Mouse (Mus musculus) lung, postnatal 0 days (tissue): ENCODE data around the gene Mcts1. TPM values are rescaled to one million over a fixed set of nuclear protein-coding genes. Genes with fewer than 3 reads are reported as not detected.

Source experiments
- ATAC-seq: fragments of 200-750 bp; cut with Nextera tagmentation; 2 replicates; pipeline ENCODE4 v1.8.0; 2017; ENCODE audit warnings: moderate library complexity
- DNase-seq: peaks from one replicate; pipeline ENCODE4 v3.0.0-alpha.2; 2016; ENCODE audit warnings: low spot score
- H3K27ac ChIP-seq: fragments of 300-500 bp; sonication (generic); 2 replicates; pipeline ENCODE4 v1.5.1; 2014; ENCODE audit warnings: antibody characterized with exemption, mild to moderate bottlenecking, low read length, mixed read lengths
- H3K27me3 ChIP-seq: fragments of 300-500 bp; sonication (generic); replicated peaks from 2 replicates; pipeline ENCODE4 v1.6.1; 2014; ENCODE audit warnings: low read length, mixed read lengths; ENCODE audit not compliant: insufficient read depth
- H3K36me3 ChIP-seq: fragments of 300-500 bp; sonication (generic); 2 replicates; pipeline ENCODE4 v1.6.1; 2014; ENCODE audit warnings: low read length, mixed read lengths; ENCODE audit not compliant: insufficient read depth
- H3K4me1 ChIP-seq: fragments of 300-500 bp; sonication (generic); 2 replicates; pipeline ENCODE4 v1.6.1; 2014; ENCODE audit warnings: antibody characterized with exemption, low read depth, low read length, mixed read lengths; ENCODE audit not compliant: insufficient read depth
- H3K4me2 ChIP-seq: fragments of 300-500 bp; sonication (generic); replicated peaks from 2 replicates; pipeline ENCODE4 v1.6.1; 2014; ENCODE audit warnings: low read depth, mild to moderate bottlenecking, low read length, moderate library complexity, mixed read lengths
- H3K4me3 ChIP-seq: fragments of 300-500 bp; sonication (generic); 2 replicates; pipeline ENCODE4 v1.5.1; 2014; ENCODE audit warnings: low read depth, low read length
- H3K9ac ChIP-seq: fragments of 300-500 bp; sonication (generic); replicated peaks from 2 replicates; pipeline ENCODE4 v1.6.1; 2014; ENCODE audit warnings: low read depth, mild to moderate bottlenecking
- H3K9me3 ChIP-seq: fragments of 300-500 bp; sonication (generic); 2 replicates; pipeline ENCODE4 v1.6.1; 2016; ENCODE audit warnings: low read length, mixed read lengths
- CTCF ChIP-seq: IDR thresholded peaks from 2 replicates; pipeline ENCODE4 v1.5.1; 2016; ENCODE audit warnings: antibody characterized with exemption, mild to moderate bottlenecking
- EP300 ChIP-seq: IDR thresholded peaks from 2 replicates; pipeline ENCODE4 v1.6.1; 2016; ENCODE audit warnings: antibody characterized with exemption, mild to moderate bottlenecking, control low read depth
- WGBS: fragments of 180-500 bp; shearing (Covaris S2); extraction: QIAGEN DNeasy Blood & Tissue Kit; methylation state at CpG from one replicate; pipeline ENCODE4 v1.1.7; 2014; 5-methylcytosine and 5-hydroxymethylcytosine counted together
- polyA plus RNA-seq: library from polyadenylated mRNA; unstranded; fragments of >200 nt; fragmentation: Nextera tagmentation; extraction: Ambion mirVana; gene quantifications from 2 replicates; pipeline ENCODE4 v1.2.1, GENCODE M21; 2015

The Mcts1 gene
- polyA plus RNA-seq, 1 experiment from 2014 or later, result 80.1 TPM

DNA sequence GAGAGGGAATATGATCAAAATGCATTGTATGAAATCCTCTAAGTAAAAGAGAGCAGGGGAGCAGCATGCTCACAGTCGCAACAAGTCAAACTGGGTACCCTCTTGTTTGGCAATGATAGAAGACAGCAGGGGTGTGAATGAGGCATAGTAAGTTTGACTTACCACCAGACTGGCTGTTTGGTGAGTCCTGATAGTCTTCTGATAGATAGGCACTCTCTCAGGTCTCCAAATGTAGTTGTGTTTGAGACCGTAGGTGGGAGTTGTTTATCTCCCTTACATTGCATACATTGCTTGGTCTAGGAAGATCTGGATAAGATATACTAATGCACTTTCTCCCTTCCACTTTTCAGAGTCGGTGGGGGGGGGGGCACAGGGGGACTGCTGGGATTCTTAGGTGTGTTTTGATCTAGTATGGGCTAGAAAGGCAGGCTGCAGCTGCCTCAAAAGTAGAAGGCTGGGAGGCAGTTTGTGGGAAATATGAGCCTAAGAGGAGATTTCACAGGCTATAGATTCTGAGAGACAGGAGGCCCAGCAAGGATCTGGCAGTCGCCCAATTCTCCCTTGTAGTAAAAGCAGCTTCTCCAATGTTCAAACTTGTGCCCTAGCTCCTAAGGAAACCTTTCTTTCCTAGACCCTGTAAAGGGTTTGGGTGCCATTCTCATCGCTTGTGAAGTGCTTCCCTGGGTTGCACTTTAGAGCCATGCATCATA, 7.0 kb upstream of the Mcts1 start:
- no peak for ATAC-seq

DNA sequence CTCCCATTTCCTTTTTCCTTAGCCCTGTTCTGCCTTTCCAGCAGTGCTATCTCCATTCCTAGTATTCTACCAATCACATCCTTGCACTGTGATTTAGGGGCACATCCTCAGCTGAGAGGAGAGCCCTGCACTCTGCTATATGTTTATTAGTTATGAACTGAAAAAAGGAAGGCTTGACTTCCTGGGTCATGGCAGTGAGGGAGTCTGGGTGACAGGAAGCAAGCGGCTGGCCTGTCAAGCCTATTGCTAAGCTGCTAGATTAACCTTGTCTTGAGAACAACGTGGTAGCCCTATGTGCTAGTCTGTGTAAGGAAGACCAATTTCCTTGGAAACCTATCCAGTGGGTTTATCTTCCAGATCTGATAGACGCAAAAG, 604 bp downstream of the Mcts1 start:
- DNase-seq (peak; percentile 32), ATAC-seq (peak; percentile 71)
- peak overlapping the region; percentile 91 for H3K27ac ChIP-seq
- H3K27me3 ChIP-seq, result no peaks in the 10 kb centered on the region
- no peaks in the 10 kb centered on the region for H3K9me3 ChIP-seq
- H3K4me1 ChIP-seq, result no peaks in the 10 kb centered on the region
- peak overlapping the region; percentile 65 for H3K9ac ChIP-seq
- H3K36me3 ChIP-seq, result no peaks in the 10 kb centered on the region
- H3K4me3 ChIP-seq, result peak overlapping the region; percentile 52
- WGBS, result 17% methylated on average over 3 of the region's 3 CpGs
- H3K4me2 ChIP-seq, result peak overlapping the region; percentile 53
- TF ChIP-seq EP300, result no peak
- no peak for TF ChIP-seq CTCF

More for the DNA sequence above, 7.0 kb upstream of the Mcts1 start:
- H3K27ac ChIP-seq, result no peak overlapping the region
- no peaks in the 10 kb centered on the region for H3K27me3 ChIP-seq
- no peak overlapping the region for H3K4me3 ChIP-seq
- H3K36me3 ChIP-seq, result no peaks in the 10 kb centered on the region
- H3K9ac ChIP-seq, result no peak overlapping the region
- H3K4me1 ChIP-seq, result no peaks in the 10 kb centered on the region
- no peaks in the 10 kb centered on the region for H3K9me3 ChIP-seq
- TF ChIP-seq EP300, result no peak
- TF ChIP-seq CTCF, result no peak
- DNase-seq, result no peak
- WGBS, result 40% methylated on average over 5 of the region's 5 CpGs
- no peak overlapping the region for H3K4me2 ChIP-seq

DNA sequence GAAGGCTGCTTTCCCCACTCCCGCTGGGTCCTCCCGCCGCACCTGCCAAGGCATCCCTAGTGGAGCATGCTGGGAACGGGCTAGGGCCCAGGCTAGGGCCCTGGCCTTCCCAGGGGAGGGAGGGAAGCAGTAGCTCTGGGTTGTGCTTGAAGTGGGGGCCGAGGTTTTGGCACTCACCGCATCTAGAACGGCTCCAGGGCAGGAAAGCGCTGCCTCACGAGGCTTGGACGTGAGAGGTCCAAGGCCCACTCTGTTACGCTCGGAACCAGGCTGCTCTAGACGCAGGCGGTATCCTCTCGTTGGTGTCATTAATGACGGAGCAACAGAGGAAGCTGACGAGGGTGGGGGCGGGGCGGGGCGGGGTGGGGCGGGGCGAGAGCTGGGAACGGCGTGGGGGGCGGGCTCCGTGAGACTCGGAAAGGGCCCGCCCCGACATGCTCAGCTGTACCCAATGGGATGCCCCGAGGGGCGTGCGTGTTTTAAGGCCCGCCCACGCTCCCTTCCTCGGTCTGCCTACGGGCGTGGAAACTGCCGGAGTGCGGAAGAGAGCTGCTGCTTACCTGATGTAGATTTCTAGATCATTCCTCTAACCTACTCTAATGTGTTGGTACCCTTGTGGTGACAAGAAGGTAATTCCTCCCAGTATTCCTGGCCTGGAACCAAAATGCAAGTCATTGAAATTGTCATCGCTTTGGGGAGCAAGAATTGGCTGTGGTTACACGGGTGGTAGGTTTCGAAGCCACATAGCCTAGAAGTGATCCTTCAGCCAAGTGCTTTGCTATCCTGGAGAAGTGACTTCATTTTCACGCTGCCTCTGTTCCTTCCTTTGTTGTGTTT, 34.6 kb downstream of the Mcts1 start, which contains the start of gene C1galt1c1:
C1galt1c1 (minus strand) TSS at position 287 of the 837 bp plus-strand sequence.
- Histone ChIP-seq H3K9me3 (no peaks in the 10 kb centered on the region), H3K4me3 (peak within 1 kb of the TSS; percentile 45), H3K27me3 (no peaks in the 10 kb centered on the region), H3K27ac (peak within 1 kb of the TSS; percentile 90), H3K4me1 (no peaks in the 10 kb centered on the region), H3K36me3 (no peaks in the 10 kb centered on the region), H3K4me2 (peak within 1 kb of the TSS; percentile 47), H3K9ac (peak within 1 kb of the TSS; percentile 63; the same call in 1 of the 2 replicates)
- ATAC-seq (peak; percentile 99), DNase-seq (peak; percentile 96)
- TF ChIP-seq EP300 (no peak), CTCF (peak; percentile 24; the same call in 1 of the 2 replicates)
- 16% methylated on average over 20 of the region's 43 CpGs for WGBS

DNA sequence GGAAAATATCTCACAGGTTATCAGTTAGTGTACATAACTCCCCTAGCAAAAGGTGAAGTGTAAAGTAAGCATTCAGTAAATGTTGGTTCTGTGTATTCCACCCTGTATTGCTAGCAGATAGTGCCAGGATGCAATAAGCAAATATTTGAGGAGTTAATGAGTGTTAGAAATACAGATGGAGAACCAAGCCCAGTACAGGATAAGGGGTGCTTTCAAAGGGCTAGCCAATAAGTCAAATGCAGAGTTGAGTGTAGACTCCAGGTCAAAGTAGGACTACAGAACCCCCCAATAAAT, 35.2 kb downstream of the Mcts1 start:
- no peaks in the 10 kb centered on the region for H3K27me3 ChIP-seq
- TF ChIP-seq EP300 (peak; percentile 59; the same call in 1 of the 2 replicates), CTCF (no peak)
- DNase-seq (no peak), ATAC-seq (no peak; the same call in 1 of the 2 replicates)
- H3K4me3 ChIP-seq, result peak overlapping the region; percentile 31; the same call in 1 of the 2 replicates
- no peaks in the 10 kb centered on the region for H3K36me3 ChIP-seq
- no peaks in the 10 kb centered on the region for H3K4me1 ChIP-seq
- H3K4me2 ChIP-seq, result peak overlapping the region; percentile 42
- no peak overlapping the region for H3K9ac ChIP-seq
- no peaks in the 10 kb centered on the region for H3K9me3 ChIP-seq
- H3K27ac ChIP-seq, result peak overlapping the region; percentile 32; the same call in 1 of the 2 replicates

DNA sequence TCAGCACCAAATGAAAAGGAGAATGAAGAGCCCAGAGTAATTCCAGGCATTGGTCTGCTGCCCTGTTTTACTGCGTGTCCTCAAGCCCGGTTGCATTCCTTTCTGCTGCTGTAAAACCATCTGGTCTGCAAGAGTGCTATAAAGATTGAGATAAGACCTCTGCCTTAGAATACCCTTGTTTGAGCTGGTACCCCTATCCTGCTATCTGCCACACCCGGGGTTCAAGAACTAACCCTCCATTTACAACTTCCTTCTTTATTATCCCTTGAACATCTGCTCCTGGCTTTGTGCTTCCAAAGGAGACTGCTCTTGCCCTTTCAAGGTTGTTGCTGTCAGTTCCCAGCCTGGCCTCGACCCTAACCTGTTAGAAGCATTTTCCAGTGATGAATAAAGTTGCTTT, 41.1 kb downstream of the Mcts1 start:
- H3K9ac ChIP-seq, result no peak overlapping the region
- DNase-seq, result no peak
- no peaks in the 10 kb centered on the region for H3K4me1 ChIP-seq
- H3K4me2 ChIP-seq, result no peak overlapping the region
- WGBS, result 30% methylated on average over 4 of the region's 4 CpGs
- no peak for ATAC-seq
- no peak overlapping the region for H3K27ac ChIP-seq
- no peaks in the 10 kb centered on the region for H3K9me3 ChIP-seq
- TF ChIP-seq CTCF, result no peak
- no peak for TF ChIP-seq EP300
- no peak overlapping the region for H3K4me3 ChIP-seq
- no peaks in the 10 kb centered on the region for H3K27me3 ChIP-seq
- H3K36me3 ChIP-seq, result no peaks in the 10 kb centered on the region

DNA sequence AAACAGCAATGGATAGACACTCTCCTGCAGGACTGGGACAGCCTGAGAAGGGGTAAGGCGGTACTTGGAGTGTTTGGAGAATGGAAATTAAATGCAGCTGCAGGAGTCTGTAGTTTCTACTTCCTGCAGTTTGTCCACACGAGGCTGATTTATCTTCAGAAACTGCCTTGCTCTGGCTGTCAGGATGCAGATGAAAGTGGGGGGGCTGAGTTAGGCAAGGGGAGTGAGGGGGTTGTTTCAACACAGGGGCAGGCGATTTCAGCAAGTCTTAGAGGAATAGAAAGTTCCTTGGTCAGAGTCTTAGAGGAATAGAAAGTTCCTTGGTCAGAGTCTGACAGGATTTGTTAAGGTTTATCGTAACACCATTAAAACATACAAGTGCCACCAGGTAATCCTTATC, 41.8 kb downstream of the Mcts1 start:
- Histone ChIP-seq H3K27me3 (no peaks in the 10 kb centered on the region), H3K4me1 (no peaks in the 10 kb centered on the region), H3K27ac (no peak overlapping the region), H3K4me3 (no peak overlapping the region), H3K36me3 (no peaks in the 10 kb centered on the region), H3K9me3 (no peaks in the 10 kb centered on the region), H3K4me2 (no peak overlapping the region), H3K9ac (no peak overlapping the region)
- no peak for ATAC-seq
- TF ChIP-seq CTCF (no peak), EP300 (no peak)
- peak; percentile 6 for DNase-seq
- 49% methylated on average over 4 of the region's 4 CpGs for WGBS
